Mouse (Mus musculus) kidney, embryonic 15.5 days (tissue): Measurements from ENCODE around the gene Gnai2. TPM values are rescaled to one million over a fixed set of nuclear protein-coding genes. Genes with fewer than 3 reads are reported as not detected.
A peak's percentile ranks its signal among the peaks of the same experiment; 100 is the strongest.

ENCODE experiments used
- ATAC-seq: fragments of 200-750 bp; cut with Nextera tagmentation; replicated peaks from 2 replicates; pipeline ENCODE4 v1.8.0; 2017; ENCODE audit warnings: moderate TSS enrichment; ENCODE audit not compliant: low FRiP score
- H3K27ac ChIP-seq: fragments of 300-500 bp; sonication (generic); 2 replicates; pipeline ENCODE4 v1.5.1; 2015; ENCODE audit warnings: mild to moderate bottlenecking, inconsistent platforms
- H3K27me3 ChIP-seq: fragments of 300-500 bp; sonication (generic); 2 replicates; pipeline ENCODE4 v1.6.1; 2015; ENCODE audit warnings: inconsistent platforms
- H3K36me3 ChIP-seq: fragments of 300-500 bp; sonication (generic); 2 replicates; pipeline ENCODE4 v1.6.1; 2015; ENCODE audit warnings: inconsistent platforms
- H3K4me1 ChIP-seq: fragments of 300-500 bp; sonication (generic); 2 replicates; pipeline ENCODE4 v1.6.1; 2015; ENCODE audit warnings: inconsistent platforms
- H3K4me2 ChIP-seq: fragments of 300-500 bp; sonication (generic); 2 replicates; pipeline ENCODE4 v1.6.1; 2015; ENCODE audit warnings: moderate library complexity, mild to moderate bottlenecking, inconsistent platforms
- H3K4me3 ChIP-seq: fragments of 300-500 bp; sonication (generic); replicated peaks from 2 replicates; pipeline ENCODE4 v1.5.1; 2015; ENCODE audit warnings: mild to moderate bottlenecking, inconsistent platforms
- H3K9ac ChIP-seq: fragments of 300-500 bp; sonication (generic); 2 replicates; pipeline ENCODE4 v1.6.1; 2015; ENCODE audit warnings: mild to moderate bottlenecking, inconsistent platforms
- H3K9me3 ChIP-seq: fragments of 300-500 bp; sonication (generic); replicated peaks from 2 replicates; pipeline ENCODE4 v1.6.1; 2016; ENCODE audit warnings: inconsistent platforms
- WGBS: fragments of 180-500 bp; shearing (Covaris S2); methylation state at CpG from one replicate; pipeline ENCODE4 v1.1.7; 2015; ENCODE audit warnings: mixed read lengths; 5-methylcytosine and 5-hydroxymethylcytosine counted together
- polyA plus RNA-seq: library from polyadenylated mRNA; unstranded; fragments of >200 nt; fragmentation: Nextera tagmentation; extraction: Ambion mirVana; gene quantifications from 2 replicates; pipeline ENCODE4 v1.2.1, GENCODE M21; 2015

Gene Gnai2
- polyA plus RNA-seq, 1 experiment from 2014 or later, result 424 TPM

DNA sequence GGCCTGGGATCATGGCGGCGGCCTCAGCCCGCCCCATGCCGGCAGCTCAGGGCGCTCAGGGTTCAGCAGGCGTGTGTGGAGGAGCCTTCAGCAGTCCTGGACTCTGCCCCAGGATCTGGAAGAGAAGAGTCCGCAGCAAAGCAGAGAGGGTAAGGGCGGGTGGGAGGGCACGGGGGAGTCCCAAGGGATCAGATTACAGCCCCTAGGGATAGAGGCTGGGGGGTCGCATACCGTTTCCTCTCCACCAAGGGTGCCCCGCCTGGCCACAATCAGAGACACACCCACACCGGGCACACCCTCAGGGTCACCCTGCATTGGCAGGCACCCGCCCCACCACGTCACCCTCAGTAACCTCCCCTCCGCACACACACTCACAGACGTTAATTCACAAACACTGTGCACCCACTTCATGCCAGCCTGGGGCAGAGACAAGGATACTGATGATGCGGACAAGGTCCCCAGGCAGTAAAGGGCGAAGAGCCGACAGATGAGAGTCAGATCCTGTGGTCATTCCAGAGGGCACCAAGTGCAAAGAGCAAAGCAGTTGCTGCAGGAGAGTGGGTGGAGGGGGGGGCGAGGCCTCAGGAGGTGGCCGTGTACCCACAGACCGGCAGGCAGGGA, 30.0 kb downstream of the Gnai2 start:
- Histone ChIP-seq H3K4me3 (peak overlapping the region; percentile 41), H3K27ac (peak overlapping the region; percentile 94), H3K9me3 (no peaks in the 10 kb centered on the region), H3K4me2 (peak overlapping the region; percentile 60), H3K27me3 (0 out of 2 replicates have a peak, but pooled peaks cover 3% of the 10 kb centered on the region), H3K9ac (peak overlapping the region; percentile 51), H3K36me3 (peaks cover 11% of the 10 kb centered on the region), H3K4me1 (peaks cover 84% of the 10 kb centered on the region)
- peak; percentile 63 for ATAC-seq
- WGBS, result 24% methylated on average over 23 of the region's 23 CpGs

DNA sequence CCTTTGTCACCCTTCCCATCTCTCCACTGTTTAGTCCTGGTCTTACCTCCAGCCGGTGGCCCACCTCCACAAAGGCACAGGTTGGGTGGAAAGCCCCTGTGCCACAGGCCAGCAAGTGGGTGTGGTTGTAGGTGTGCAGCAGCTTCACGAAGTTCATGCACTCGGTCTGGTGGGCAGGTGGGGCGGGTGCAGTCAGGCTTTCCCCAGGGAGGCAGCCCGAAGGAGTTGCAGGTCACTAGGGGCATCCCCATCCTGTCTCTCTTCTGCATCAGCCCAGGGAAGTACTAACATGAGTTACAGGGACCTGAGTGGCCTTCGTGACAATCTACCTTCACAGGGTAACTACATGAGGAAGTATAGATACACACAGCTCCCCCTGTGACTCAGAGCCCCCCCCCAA, 31.9 kb downstream of the Gnai2 start:
- H3K36me3 ChIP-seq, result peaks cover 21% of the 10 kb centered on the region
- no peaks in the 10 kb centered on the region for H3K9me3 ChIP-seq
- no peak overlapping the region for H3K4me3 ChIP-seq
- no peak overlapping the region for H3K4me2 ChIP-seq
- 0 out of 2 replicates have a peak, but pooled peaks cover 3% of the 10 kb centered on the region for H3K27me3 ChIP-seq
- no peak for ATAC-seq
- peaks cover 71% of the 10 kb centered on the region for H3K4me1 ChIP-seq
- H3K9ac ChIP-seq, result no peak overlapping the region
- no peak overlapping the region for H3K27ac ChIP-seq
- 66% methylated on average over 6 of the region's 6 CpGs for WGBS

DNA sequence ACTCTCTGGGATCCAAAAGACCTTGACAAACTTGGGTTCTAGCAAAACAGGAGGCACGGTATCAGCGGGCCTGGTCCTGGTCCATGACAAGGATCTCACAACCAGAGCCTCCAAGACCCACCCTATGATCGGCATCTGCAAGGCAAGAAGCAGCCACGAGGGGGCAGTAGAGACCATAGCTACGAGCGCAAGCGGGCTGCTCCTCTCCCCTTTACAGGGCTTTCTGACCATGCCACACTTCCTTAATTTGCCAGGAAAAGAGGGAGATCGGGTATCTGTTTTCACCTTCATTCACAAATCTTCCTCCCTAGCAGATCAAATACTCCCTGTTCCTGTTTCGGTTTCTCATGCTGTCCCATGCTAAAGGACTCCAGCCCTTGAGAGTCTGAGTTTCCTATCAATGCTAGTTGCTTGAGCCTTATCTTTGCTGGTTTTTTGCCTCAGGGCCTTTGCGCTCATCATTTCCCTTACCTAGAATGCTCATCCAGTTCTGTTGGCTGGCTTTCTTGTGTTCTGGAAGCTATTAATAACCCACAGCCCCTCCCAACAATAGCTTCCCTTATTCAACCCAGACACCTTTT, 33.0 kb downstream of the Gnai2 start:
- ATAC-seq, result peak; percentile 40
- WGBS, result 11% methylated on average over 10 of the region's 10 CpGs
- Histone ChIP-seq H3K9me3 (no peaks in the 10 kb centered on the region), H3K27ac (0 out of 2 replicates have a peak overlapping the region, but pooled peaks have one; percentile 61), H3K27me3 (0 out of 2 replicates have a peak, but pooled peaks cover 3% of the 10 kb centered on the region), H3K4me3 (no peak overlapping the region), H3K4me2 (peak overlapping the region; percentile 20), H3K9ac (no peak overlapping the region), H3K4me1 (peaks cover 60% of the 10 kb centered on the region), H3K36me3 (peaks cover 23% of the 10 kb centered on the region)

DNA sequence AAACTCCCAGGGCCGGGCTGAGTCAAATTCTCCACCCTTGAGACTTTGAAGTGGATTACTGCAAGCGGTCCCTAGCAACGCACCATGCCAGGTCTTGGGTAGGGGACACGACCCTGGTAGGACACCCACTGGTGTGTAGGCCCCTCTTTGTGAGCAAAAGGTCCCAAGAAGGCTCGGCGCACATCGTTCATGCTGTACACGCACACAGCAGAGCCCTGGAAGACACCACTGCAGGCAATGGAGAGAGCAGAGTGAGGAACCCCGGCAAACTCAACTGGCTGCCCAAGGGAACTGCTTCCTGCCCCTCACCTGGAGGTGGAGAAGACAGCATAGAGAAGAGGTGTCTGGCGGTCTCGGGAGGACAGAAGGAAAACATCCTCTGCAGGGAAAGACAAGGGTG, 33.9 kb downstream of the Gnai2 start:
- no peaks in the 10 kb centered on the region for H3K9me3 ChIP-seq
- peaks cover 51% of the 10 kb centered on the region for H3K4me1 ChIP-seq
- no peak overlapping the region for H3K4me2 ChIP-seq
- no peak overlapping the region for H3K27ac ChIP-seq
- WGBS, result 86% methylated on average over 11 of the region's 11 CpGs
- 0 out of 2 replicates have a peak, but pooled peaks cover 3% of the 10 kb centered on the region for H3K27me3 ChIP-seq
- H3K4me3 ChIP-seq, result no peak overlapping the region
- H3K9ac ChIP-seq, result no peak overlapping the region
- peaks cover 23% of the 10 kb centered on the region for H3K36me3 ChIP-seq
- no peak for ATAC-seq

DNA sequence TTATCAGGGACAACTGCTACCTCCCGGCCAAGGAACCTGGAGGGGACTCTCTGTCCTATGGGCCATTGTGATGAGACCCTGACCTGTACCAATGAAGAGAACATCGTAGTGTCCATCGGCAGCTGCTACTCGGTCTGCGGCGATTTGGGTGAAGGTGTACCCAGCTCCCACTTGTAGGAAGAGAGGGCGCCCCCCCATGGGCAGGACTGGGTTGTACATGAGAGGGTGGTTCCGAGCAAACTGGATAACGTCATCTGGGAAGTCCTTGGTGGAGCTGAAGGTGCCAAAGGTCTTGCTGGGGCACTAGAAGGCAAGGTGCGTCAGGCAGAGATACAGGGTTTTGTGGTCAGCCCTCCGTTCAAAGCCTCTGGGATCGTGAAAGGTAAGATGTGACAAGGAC, 34.4 kb downstream of the Gnai2 start:
- no peaks in the 10 kb centered on the region for H3K9me3 ChIP-seq
- no peak overlapping the region for H3K4me2 ChIP-seq
- peaks cover 46% of the 10 kb centered on the region for H3K4me1 ChIP-seq
- peaks cover 26% of the 10 kb centered on the region for H3K36me3 ChIP-seq
- ATAC-seq, result no peak
- WGBS, result 82% methylated on average over 12 of the region's 12 CpGs
- H3K4me3 ChIP-seq, result no peak overlapping the region
- no peak overlapping the region for H3K27ac ChIP-seq
- no peak overlapping the region for H3K9ac ChIP-seq
- 0 out of 2 replicates have a peak, but pooled peaks cover 3% of the 10 kb centered on the region for H3K27me3 ChIP-seq

DNA sequence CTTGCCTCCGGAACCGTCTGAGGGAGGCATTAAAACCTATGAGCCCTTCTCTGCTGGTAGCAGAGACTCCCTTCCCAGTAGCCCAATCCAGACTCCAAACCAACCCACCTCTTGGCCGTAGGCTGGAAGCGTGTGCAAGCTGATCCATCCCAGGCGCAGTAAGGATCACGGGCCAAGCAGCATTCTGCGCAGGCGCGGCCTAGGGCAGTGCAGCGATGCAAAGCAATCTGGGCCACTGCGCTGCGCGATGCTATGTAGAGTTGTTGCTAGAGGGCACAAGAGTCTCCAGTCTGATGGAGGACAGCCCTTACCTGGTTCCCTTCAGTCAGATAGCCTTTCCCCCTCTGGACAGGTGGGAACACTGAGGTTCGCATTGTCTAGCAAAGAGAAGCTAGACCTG, 35.3 kb downstream of the Gnai2 start:
- no peak overlapping the region for H3K27ac ChIP-seq
- H3K27me3 ChIP-seq, result 0 out of 2 replicates have a peak, but pooled peaks cover 3% of the 10 kb centered on the region
- H3K4me2 ChIP-seq, result no peak overlapping the region
- 66% methylated on average over 14 of the region's 14 CpGs for WGBS
- ATAC-seq, result no peak
- H3K4me3 ChIP-seq, result no peak overlapping the region
- H3K9me3 ChIP-seq, result no peaks in the 10 kb centered on the region
- no peak overlapping the region for H3K9ac ChIP-seq
- H3K4me1 ChIP-seq, result peaks cover 37% of the 10 kb centered on the region
- H3K36me3 ChIP-seq, result peaks cover 31% of the 10 kb centered on the region

DNA sequence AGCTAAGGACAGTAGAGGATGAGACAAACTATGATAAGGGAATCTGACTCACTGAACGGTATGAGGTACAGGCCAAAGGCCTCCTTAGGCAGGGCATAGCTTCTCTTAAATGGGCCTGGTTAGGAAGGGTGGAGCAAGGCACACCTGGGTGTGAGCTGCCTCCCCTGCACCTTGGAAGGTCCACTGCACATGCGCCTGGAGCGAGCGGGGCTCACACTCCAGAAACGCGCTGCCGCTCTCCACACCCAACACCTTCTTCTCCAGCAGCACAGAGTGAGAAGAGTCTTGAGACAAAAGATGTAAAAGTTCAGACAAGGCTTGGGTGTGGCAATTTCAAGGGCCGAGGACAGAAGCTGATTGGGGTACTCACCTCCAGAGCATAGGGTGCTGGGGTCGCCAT, 35.7 kb downstream of the Gnai2 start:
- Histone ChIP-seq H3K27ac (no peak overlapping the region), H3K27me3 (0 out of 2 replicates have a peak, but pooled peaks cover 3% of the 10 kb centered on the region), H3K9ac (no peak overlapping the region), H3K9me3 (no peaks in the 10 kb centered on the region), H3K36me3 (peaks cover 35% of the 10 kb centered on the region), H3K4me1 (peaks cover 33% of the 10 kb centered on the region), H3K4me2 (no peak overlapping the region), H3K4me3 (no peak overlapping the region)
- WGBS, result 76% methylated on average over 9 of the region's 9 CpGs
- ATAC-seq, result no peak

DNA sequence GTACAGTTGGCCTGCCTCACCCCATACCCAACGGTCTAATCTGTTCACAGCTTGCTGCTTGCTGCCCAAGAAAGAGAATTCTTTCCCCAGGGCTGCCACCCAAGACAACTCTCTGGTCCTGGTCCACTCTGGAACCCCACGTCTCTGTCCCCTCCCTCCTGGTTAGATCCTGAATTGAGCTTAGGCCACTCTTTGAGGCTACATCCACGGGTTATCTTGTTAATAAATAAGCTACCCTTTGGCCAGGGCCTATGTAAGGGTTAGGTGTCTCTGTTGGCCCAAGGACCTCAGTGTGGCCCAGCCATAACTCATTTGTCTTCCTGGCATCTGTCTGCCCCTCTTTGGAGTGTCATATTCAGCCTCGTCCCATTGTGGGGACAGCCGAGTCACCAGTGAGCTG, 36.8 kb downstream of the Gnai2 start:
- Histone ChIP-seq H3K4me3 (no peak overlapping the region), H3K4me2 (no peak overlapping the region), H3K9ac (no peak overlapping the region), H3K27me3 (0 out of 2 replicates have a peak, but pooled peaks cover 3% of the 10 kb centered on the region), H3K27ac (no peak overlapping the region), H3K36me3 (peaks cover 46% of the 10 kb centered on the region), H3K9me3 (no peaks in the 10 kb centered on the region), H3K4me1 (peaks cover 22% of the 10 kb centered on the region)
- 73% methylated on average over 5 of the region's 5 CpGs for WGBS
- no peak for ATAC-seq

DNA sequence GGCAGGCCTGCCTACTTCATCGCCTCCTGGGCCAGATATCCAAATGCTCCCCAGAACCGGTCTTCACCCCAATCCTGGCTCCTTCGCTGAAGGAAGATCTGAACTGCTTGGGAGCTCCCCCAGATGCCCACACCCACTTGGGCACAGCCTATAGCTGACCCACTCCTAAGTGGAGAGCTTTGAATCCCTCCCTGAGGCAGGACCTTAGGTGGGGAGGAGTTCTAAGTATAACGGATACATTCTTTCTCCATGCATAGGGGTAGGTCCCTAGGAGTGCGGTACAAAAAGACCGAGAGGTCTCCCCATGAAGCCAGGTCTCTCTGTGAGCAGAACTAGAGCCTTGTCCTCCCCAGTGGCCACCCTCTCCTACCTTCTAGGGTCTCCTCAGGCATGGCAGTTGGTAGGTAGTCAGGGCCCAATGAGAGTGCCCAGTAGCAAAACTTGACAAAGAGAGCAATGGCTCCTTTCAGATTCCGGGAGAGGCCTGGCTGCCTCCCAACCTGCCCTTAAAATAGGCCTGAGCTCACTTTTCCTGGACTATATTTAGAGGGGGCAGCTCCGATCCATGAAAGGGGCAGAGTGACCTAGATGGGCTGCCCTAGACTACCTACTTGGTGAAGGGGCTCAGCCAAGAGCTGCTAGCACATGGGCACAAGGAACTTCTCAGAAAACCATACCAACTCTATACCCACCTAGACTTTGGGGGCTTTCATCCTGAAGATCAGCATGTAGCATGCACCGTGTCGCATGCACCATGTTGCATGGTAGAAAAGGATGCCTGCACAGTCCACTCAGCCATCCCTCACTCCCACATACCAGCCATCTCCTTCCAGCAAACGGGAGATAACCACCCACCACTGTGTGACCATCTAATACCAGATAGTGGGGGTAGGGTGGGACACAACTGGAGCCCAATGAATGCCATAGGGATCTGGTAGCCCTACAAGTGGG, 38.3 kb downstream of the Gnai2 start:
- Histone ChIP-seq H3K36me3 (peaks cover 61% of the 10 kb centered on the region), H3K27ac (no peak overlapping the region)
- 87% methylated on average over 11 of the region's 11 CpGs for WGBS

DNA sequence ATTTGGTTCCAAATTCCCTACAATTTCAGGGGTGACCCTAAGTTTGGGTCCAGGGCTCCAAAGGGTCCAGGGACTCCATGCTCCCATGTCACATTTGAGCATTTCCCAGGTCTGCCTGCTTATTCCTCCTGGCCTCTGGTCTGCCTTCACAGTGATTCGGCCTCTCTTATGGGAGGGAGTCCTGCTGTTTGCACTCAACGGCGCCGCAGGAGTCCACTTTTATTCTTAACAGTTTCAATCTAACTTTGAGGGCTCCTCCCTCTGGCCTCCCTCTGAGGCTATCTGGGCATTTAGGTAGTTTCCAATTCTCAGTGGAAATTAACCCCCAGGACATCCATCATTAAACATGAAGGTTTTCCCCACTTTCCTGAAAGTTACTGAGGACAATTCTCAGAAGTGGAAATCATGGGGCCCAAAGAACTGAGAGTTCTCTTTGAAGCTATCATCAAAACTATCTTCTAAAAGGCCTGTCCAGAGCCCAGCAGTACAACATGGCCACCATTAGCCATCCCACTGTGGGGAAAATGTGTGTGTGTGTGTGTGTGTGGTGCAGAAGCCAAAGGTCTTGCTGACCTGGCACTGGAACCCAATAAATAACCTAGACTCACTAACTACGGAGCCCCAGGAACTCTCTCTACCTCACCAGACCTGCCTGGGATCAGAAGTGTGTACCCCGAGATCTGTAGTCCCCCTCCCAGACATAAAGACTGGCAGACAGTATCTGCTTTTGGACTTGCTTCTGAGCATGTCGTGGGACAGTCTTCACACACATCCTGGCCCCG, 40.7 kb downstream of the Gnai2 start:
- ATAC-seq, result no peak
- Histone ChIP-seq H3K27ac (no peak overlapping the region), H3K9ac (no peak overlapping the region), H3K4me1 (0 out of 2 replicates have a peak, but pooled peaks cover 1% of the 10 kb centered on the region), H3K4me2 (no peak overlapping the region), H3K27me3 (no peaks in the 10 kb centered on the region), H3K4me3 (no peak overlapping the region), H3K9me3 (no peaks in the 10 kb centered on the region), H3K36me3 (peaks cover 71% of the 10 kb centered on the region)
- 68% methylated on average over 8 of the region's 8 CpGs for WGBS

More for the DNA sequence above, 38.3 kb downstream of the Gnai2 start:
- Histone ChIP-seq H3K27me3 (0 out of 2 replicates have a peak, but pooled peaks cover 3% of the 10 kb centered on the region), H3K4me2 (no peak overlapping the region), H3K9ac (no peak overlapping the region), H3K4me1 (peaks cover 8% of the 10 kb centered on the region), H3K9me3 (no peaks in the 10 kb centered on the region), H3K4me3 (no peak overlapping the region)
- ATAC-seq, result no peak
